ENCODE assay signal across 9 mouse cellular contexts in genomic region chr6:54809531-54810313, GRCm38 (mm10). TPM values are rescaled to one million over a fixed set of nuclear protein-coding genes. Genes with fewer than 3 reads are reported as not detected.
DNase-seq lines count a peak whose midpoint lies in the region; ATAC-seq and TF ChIP-seq lines count a peak whose summit lies in the region.
"Had no signal": no experiment of that assay in that cellular context is flagged by ENCODE, and none has a peak within 500 bp of the region (broad histone marks: within the 10 kb centered on the region; RNA-seq: fewer than 3 reads in every experiment).

No protein-coding gene starts in this region.

- peak in 1 of 2 experiments; percentile 83; a peak in 2 of 4 replicates for TF ChIP-seq CTCF in CH12.LX (conservative IDR thresholded peaks at IDR 0.05 in 1 of 2, IDR thresholded peaks at IDR 0.05 in 1 of 2; ENCODE audit: low read depth in 2 of 2, low read length in 2 of 2)
- TF ChIP-seq CTCF in brain, embryonic 14.5 days (IDR thresholded peaks at IDR 0.05; ENCODE audit: borderline replicate concordance, extremely low read depth, insufficient read depth, insufficient read length): peak; percentile 34; the same call in 1 of the 2 replicates

- H3K4me2 ChIP-seq in hindbrain, embryonic 14.5 days (replicated peaks): no peak overlapping the region
- no peak overlapping the region for H3K4me2 ChIP-seq in hindbrain, embryonic 12.5 days (replicated peaks)
- H3K4me2 ChIP-seq in CH12.LX (ENCODE audit: insufficient read depth, low read depth, poor library complexity, severe bottlenecking): peak overlapping the region; percentile 42; the same call in 1 of the 2 replicates
- H3K4me2 ChIP-seq: neural tube, embryonic 13.5 days had no signal

- no peak overlapping the region for H3K27ac ChIP-seq in hindbrain, embryonic 14.5 days
- H3K27ac ChIP-seq in hindbrain, embryonic 12.5 days: no peak overlapping the region
- no peak overlapping the region; the same call in 1 of the 2 replicates for H3K27ac ChIP-seq in CH12.LX (ENCODE audit: insufficient read depth, low read depth)
- H3K27ac ChIP-seq: neural tube, embryonic 13.5 days had no signal

- H3K79me2 ChIP-seq in CH12.LX (replicated peaks; ENCODE audit: control insufficient read depth, extremely low read depth, insufficient read depth, poor library complexity, severe bottlenecking): no peaks in the 10 kb centered on the region

- dilution Hi-C loops in CH12.LX (cut with MboI; ENCODE audit: extremely low pct_ligation_motif_present, extremely low pct_unique_long_range_greater_than_20kb, low sequenced_read_pairs): no loop called here

- no peaks in the 10 kb centered on the region for H3K36me3 ChIP-seq in hindbrain, embryonic 14.5 days (replicated peaks; ENCODE audit: control insufficient read depth, insufficient read depth)
- no peaks in the 10 kb centered on the region for H3K36me3 ChIP-seq in hindbrain, embryonic 12.5 days
- H3K36me3 ChIP-seq in CH12.LX (replicated peaks in 1 of 2; ENCODE audit: control insufficient read depth in 1 of 2, insufficient read depth in 1 of 2, low read length in 1 of 2): no peaks in the 10 kb centered on the region
- H3K36me3 ChIP-seq: neural tube, embryonic 13.5 days had no signal

- intact Hi-C loops in heart, postnatal 14 days (cut with DNase I): loop anchor here (5.0 kb wide), 2 partner anchors 208 to 358 kb away; no protein-coding TSS in a partner anchor
- intact Hi-C loops in left cerebral cortex, postnatal 14 days (cut with DNase I): loop anchor here (10.0 kb wide), 1 partner anchor 355 kb away; no protein-coding TSS in a partner anchor

- H3K4me3 ChIP-seq in hindbrain, embryonic 14.5 days (replicated peaks; ENCODE audit: low read length): no peak overlapping the region
- no peak overlapping the region for H3K4me3 ChIP-seq in hindbrain, embryonic 12.5 days
- no peak overlapping the region for H3K4me3 ChIP-seq in CH12.LX (replicated peaks in 1 of 3; ENCODE audit: low read depth in 2 of 3, low read length in 2 of 3, poor library complexity in 1 of 3)
- H3K4me3 ChIP-seq: neural tube, embryonic 13.5 days had no signal

- TF ChIP-seq POLR2A in CH12.LX (IDR thresholded peaks at IDR 0.05; ENCODE audit: low read depth, low read length): no peak
- TF ChIP-seq POLR2A in brain, embryonic 14.5 days (IDR thresholded peaks at IDR 0.05; ENCODE audit: borderline replicate concordance, extremely low read depth, insufficient read depth, insufficient read length, poor library complexity, severe bottlenecking): no peak

- TF ChIP-seq RAD21 in CH12.LX (IDR thresholded peaks at IDR 0.05; ENCODE audit: low read depth, low read length): peak; percentile 89

- no peaks in the 10 kb centered on the region for H3K9me3 ChIP-seq in hindbrain, embryonic 14.5 days (ENCODE audit: control insufficient read depth, low read length)
- no peaks in the 10 kb centered on the region for H3K9me3 ChIP-seq in hindbrain, embryonic 12.5 days (replicated peaks)
- no peaks in the 10 kb centered on the region for H3K9me3 ChIP-seq in CH12.LX (replicated peaks; ENCODE audit: low read length)
- H3K9me3 ChIP-seq: neural tube, embryonic 13.5 days had no signal

- no peak overlapping the region for H3K9ac ChIP-seq in hindbrain, embryonic 14.5 days
- no peak overlapping the region for H3K9ac ChIP-seq in hindbrain, embryonic 12.5 days
- peak overlapping the region; percentile 33; the same call in 1 of the 2 replicates for H3K9ac ChIP-seq in CH12.LX (ENCODE audit: insufficient read depth, low read depth)
- H3K9ac ChIP-seq: neural tube, embryonic 13.5 days had no signal

- in situ Hi-C loops in CH12.LX (cut with MboI; ENCODE audit: low pct_ligation_motif_present, low pct_unique_long_range_greater_than_20kb, low sequenced_read_pairs): loop anchor here (5.0 to 10.0 kb wide), 5 partner anchors 105 to 355 kb away; partner anchors contain the start of genes Fkbp14, Ggct and Plekha8

- no peaks in the 10 kb centered on the region for H3K27me3 ChIP-seq in hindbrain, embryonic 14.5 days (ENCODE audit: control insufficient read depth, insufficient read depth, low read length)
- 0 out of 2 replicates have a peak, but pooled peaks cover 3% of the 10 kb centered on the region for H3K27me3 ChIP-seq in hindbrain, embryonic 12.5 days
- H3K27me3 ChIP-seq in CH12.LX (replicated peaks): no peaks in the 10 kb centered on the region
- H3K27me3 ChIP-seq: neural tube, embryonic 13.5 days had no signal

- TF ChIP-seq EP300 in CH12.LX (IDR thresholded peaks at IDR 0.05; ENCODE audit: low read length): peak; percentile 59

- DNase-seq in hindbrain, embryonic 14.5 days (ENCODE audit: low spot score): peak; percentile 60
- DNase-seq in CH12.LX (ENCODE audit: extremely low read depth): peak; percentile 72
- peak; percentile 75 for DNase-seq in brain, embryonic 14.5 days (ENCODE audit: low read depth)
- peak; percentile 30 to 58 for DNase-seq in heart, postnatal 14 days
- DNase-seq in left cerebral cortex, postnatal 14 days (ENCODE audit: low spot score in 2 of 2): peak; percentile 51 to 58
- peak; percentile 55 to 78 for DNase-seq in natural killer cell, adult 2 months (ENCODE audit: low spot score in 2 of 2)
- DNase-seq in embryo, embryonic 9.5 days (ENCODE audit: extremely low spot score): no peak

- WGBS in hindbrain, embryonic 14.5 days: 63% methylated on average over 7 of the region's 7 CpGs
- 73% methylated on average over 7 of the region's 7 CpGs for WGBS in hindbrain, embryonic 12.5 days

- no peak for ATAC-seq in hindbrain, embryonic 14.5 days (ENCODE audit: low FRiP score)
- no peak for ATAC-seq in hindbrain, embryonic 12.5 days (ENCODE audit: low FRiP score)

- H3K4me1 ChIP-seq in hindbrain, embryonic 14.5 days (replicated peaks; ENCODE audit: control insufficient read depth, insufficient read depth, low read length): no peaks in the 10 kb centered on the region
- no peaks in the 10 kb centered on the region for H3K4me1 ChIP-seq in hindbrain, embryonic 12.5 days
- peaks cover 11 to 45% of the 10 kb centered on the region in 2 experiments for H3K4me1 ChIP-seq in CH12.LX (ENCODE audit: control insufficient read depth in 1 of 2, insufficient read depth in 2 of 2)

TF ChIP-seq in CH12.LX, 34 proteins besides CTCF, POLR2A, EP300 and RAD21:
- peak; percentile 20; the same call in 1 of the 2 replicates for TF ChIP-seq MEF2A (IDR thresholded peaks at IDR 0.05; ENCODE audit: borderline replicate concordance, low read depth, low read length)
- TF ChIP-seq POLR2AphosphoS2 (IDR thresholded peaks at IDR 0.05; ENCODE audit: low read depth, low read length): no peak
- TF ChIP-seq USF2 (conservative IDR thresholded peaks at IDR 0.05; ENCODE audit: low read depth, low read length): no peak
- peak; percentile 68 for TF ChIP-seq ZNF384 (IDR thresholded peaks at IDR 0.05; ENCODE audit: low read depth, low read length)
- peak; percentile 41; the same call in 1 of the 2 replicates for TF ChIP-seq ELF1 (IDR thresholded peaks at IDR 0.05; ENCODE audit: low read depth, low read length)
- TF ChIP-seq UBTF (IDR thresholded peaks at IDR 0.05; ENCODE audit: low read depth, low read length): no peak
- TF ChIP-seq RCOR1 (conservative IDR thresholded peaks at IDR 0.05; ENCODE audit: low read depth, low read length): no peak
- no peak for TF ChIP-seq TCF12 (IDR thresholded peaks at IDR 0.05; ENCODE audit: low read depth, low read length)
- peak; percentile 26; the same call in 1 of the 2 replicates for TF ChIP-seq MXI1 (IDR thresholded peaks at IDR 0.05; ENCODE audit: low read depth, low read length)
- TF ChIP-seq NELFE (IDR thresholded peaks at IDR 0.05; ENCODE audit: low read depth, low read length): peak; percentile 38; the same call in 1 of the 2 replicates
- TF ChIP-seq ETS1 (conservative IDR thresholded peaks at IDR 0.05; ENCODE audit: low read depth, low read length): peak; percentile 24; the same call in 1 of the 2 replicates
- TF ChIP-seq ZC3H11A (IDR thresholded peaks at IDR 0.05; ENCODE audit: low read depth, low read length): peak; percentile 25; the same call in 1 of the 2 replicates
- peak; percentile 75 for TF ChIP-seq SMC3 (IDR thresholded peaks at IDR 0.05; ENCODE audit: low read depth, low read length)
- TF ChIP-seq IRF4 (IDR thresholded peaks at IDR 0.05; ENCODE audit: low read depth, low read length): 0 out of 2 replicates have a peak, but pooled peaks have one; percentile 20

RNA-seq across cellular contexts. Expression of gene Znrf2, which starts 7.0 kb away (rescaled TPM):
- polyA plus RNA-seq in hindbrain, embryonic 14.5 days (2014; fragmentation: Nextera tagmentation; extraction: Ambion mirVana): 6.1 and 7.7 TPM in 2 replicates
- polyA plus RNA-seq in hindbrain, embryonic 12.5 days (2016; fragmentation: Nextera tagmentation; extraction: Ambion mirVana): 3.9 and 4.1 TPM in 2 replicates
- 18.3 and 21.6 TPM in 2 replicates for total RNA-seq in CH12.LX (2012; rRNA removed)
- total RNA-seq in CH12.LX (2014; rRNA removed): 26.9 and 27.1 TPM in 2 replicates
- 16.0 and 21.3 TPM in 2 replicates for polyA plus RNA-seq in CH12.LX (2012; ENCODE audit: insufficient read length, low read depth)
- 19.3 and 19.6 TPM in 2 replicates for polyA plus RNA-seq in brain, embryonic 14.5 days (2012; rRNA removed)
- total RNA-seq in heart, postnatal 14 days (2021): 10 to 100 TPM; 17.3 to 18.4 TPM
- 10 to 100 TPM; 19.4 to 21.8 TPM for total RNA-seq in left cerebral cortex, postnatal 14 days (2021)
